Mouse (Mus musculus) bone marrow, adult 2 months (tissue): ENCODE measurements at regions not wholly inside any gene's neighbourhood (a gene's known extent, or its start where the extent isn't known, plus 50 kb on each side); places are given as distances from the start of the nearest gene placed in this dataset.

ENCODE experiments used
- CTCF ChIP-seq: fragments of 200-500 bp; IDR thresholded peaks from 2 replicates; pipeline ENCODE4 v1.5.1; 2011; ENCODE audit warnings: low read length, control low read depth; ENCODE audit not compliant: control insufficient read depth, insufficient read depth
- POLR2A ChIP-seq: fragments of 200-500 bp; IDR thresholded peaks from 2 replicates; pipeline ENCODE4 v1.6.1; 2011; ENCODE audit warnings: low read depth, mild to moderate bottlenecking, control low read depth, low read length, borderline replicate concordance; ENCODE audit not compliant: control insufficient read depth

DNA sequence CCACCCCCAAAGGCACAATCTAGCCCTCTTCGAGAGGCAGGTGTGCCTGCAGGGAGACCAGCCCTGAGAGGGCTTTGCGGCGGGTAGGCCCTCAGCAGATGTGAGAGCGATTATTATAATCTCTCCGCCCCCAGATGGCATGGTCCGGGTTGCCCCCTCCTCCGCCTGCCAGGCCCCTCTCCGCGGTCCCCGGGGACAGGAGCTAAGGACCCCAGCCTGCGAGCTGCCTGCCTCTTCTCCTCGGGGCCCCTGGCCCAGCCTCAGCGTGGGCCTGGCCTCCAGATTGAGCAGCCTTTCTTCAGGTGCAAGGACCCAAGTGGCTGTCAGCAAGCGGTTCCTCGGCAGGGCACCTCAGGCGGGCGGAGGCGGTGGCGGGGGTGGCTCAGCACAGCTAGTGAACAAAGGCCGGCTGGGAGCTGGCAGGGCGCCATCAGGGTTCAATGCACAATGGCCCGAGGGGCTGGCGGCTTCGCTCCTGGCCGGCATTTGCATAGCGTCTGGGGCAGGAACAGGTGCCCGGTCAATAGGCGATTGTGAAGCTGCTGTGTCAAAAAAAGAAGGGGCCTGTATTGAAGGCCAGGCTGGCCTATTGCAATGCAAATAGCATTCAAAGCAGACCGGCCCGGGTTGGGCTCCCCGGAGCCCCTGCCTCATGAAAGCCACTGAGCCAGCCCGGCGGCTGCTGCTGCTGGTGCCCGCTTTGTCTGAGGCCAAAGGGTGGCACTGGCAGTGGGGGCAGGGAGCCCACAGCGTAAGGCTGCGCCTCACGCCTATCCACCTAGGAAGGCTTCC, 141.1 kb upstream of the Zmiz1 start:
- no peak for TF ChIP-seq POLR2A
- TF ChIP-seq CTCF, result no peak
